23 mouse cellular contexts compared by ENCODE assay signal in genomic region chr5:98081204-98081603, GRCm38 (mm10).
A peak's percentile ranks its signal among the peaks of the same experiment; 100 is the strongest.
DNase-seq lines count a peak whose midpoint lies in the region; ATAC-seq lines count a peak whose summit lies in the region.
"Had no signal": no experiment of that assay in that cellular context is flagged by ENCODE, and none has a peak within 500 bp of the region (broad histone marks: within the 10 kb centered on the region; RNA-seq: fewer than 3 reads in every experiment).

No protein-coding gene starts in this region.

- peak; percentile 96 for ATAC-seq in frontal cortex, adult (ENCODE audit: low TSS enrichment)
- ATAC-seq: activated CD4-positive, CD25-positive, alpha-beta regulatory T cell, adult 4 months; CD4-positive, CD25-positive, alpha-beta regulatory T cell, adult 4 months; forebrain, embryonic 14.5 days; forebrain, embryonic 16.5 days; Patski had no signal

- DNase-seq in frontal cortex, postnatal 10 days (ENCODE audit: low spot score in 2 of 2): no peak
- peak; percentile 32 for DNase-seq in right cerebral cortex, adult 18-20 months
- no peak for DNase-seq in right cerebral cortex, postnatal 10 days (ENCODE audit: low spot score in 2 of 2)
- DNase-seq in 3T3-L1 (ENCODE audit: low read depth, low spot score): peak; percentile 33
- DNase-seq in brain, adult 2 months (ENCODE audit: low read depth, low spot score): peak; percentile 80
- DNase-seq in cerebellum, postnatal 36 days: no peak
- no peak for DNase-seq in layer of hippocampus, adult 9-10 months (ENCODE audit: low spot score)
- DNase-seq: adrenal gland, adult 8-10 months; adrenal gland, postnatal 14 days; adrenal gland, postnatal 36 days; B cell, adult 2 months; cerebellum, adult 11 months; cerebellum, adult 2 months; cerebellum, adult 9-10 months; cerebellum, postnatal 10 days; cerebellum, postnatal 25 days; embryo, embryonic 11 days had no signal

Comparison
In these comparisons a context has a peak if more than half of its experiments do, and no peak if none do; other contexts are left out.
1. DNase-seq: peak in right cerebral cortex, adult 18-20 months (single experiment), 3T3-L1 (single experiment) and brain, adult 2 months (single experiment); none in frontal cortex, postnatal 10 days (0 of 2), right cerebral cortex, postnatal 10 days (0 of 2), cerebellum, postnatal 36 days (0 of 2) and layer of hippocampus, adult 9-10 months (single experiment).